Mouse (Mus musculus) small intestine, adult 2 months (tissue): ENCODE results near the gene Fscn3. TPM values are rescaled to one million over a fixed set of nuclear protein-coding genes. Genes with fewer than 3 reads are reported as not detected.

Experiments used
- H3K27ac ChIP-seq: fragments of 200-500 bp; 2 replicates; pipeline ENCODE4 v1.5.1; 2012; ENCODE audit warnings: low read depth, low read length, control low read depth, inconsistent platforms; ENCODE audit not compliant: insufficient read depth
- H3K27me3 ChIP-seq: fragments of 200-500 bp; 2 replicates; pipeline ENCODE4 v1.6.1; 2012; ENCODE audit warnings: mild to moderate bottlenecking, moderate library complexity, low read length, inconsistent platforms; ENCODE audit not compliant: control insufficient read depth, insufficient read depth
- H3K36me3 ChIP-seq: fragments of 200-500 bp; 2 replicates; pipeline ENCODE4 v1.6.1; 2012; ENCODE audit warnings: mild to moderate bottlenecking, low read length, control low read depth, inconsistent platforms; ENCODE audit not compliant: control insufficient read depth, insufficient read depth
- H3K4me1 ChIP-seq: fragments of 200-500 bp; 2 replicates; pipeline ENCODE4 v1.6.1; 2012; ENCODE audit warnings: low read length, inconsistent platforms, mixed read lengths; ENCODE audit not compliant: control insufficient read depth, insufficient read depth, insufficient read length
- H3K4me3 ChIP-seq: fragments of 200-500 bp; 2 replicates; pipeline ENCODE4 v1.5.1; 2012; ENCODE audit warnings: low read depth, mild to moderate bottlenecking, control low read depth, inconsistent platforms, low read length, moderate library complexity
- CTCF ChIP-seq: fragments of 200-500 bp; IDR thresholded peaks from 2 replicates; pipeline ENCODE4 v1.5.1; 2012; ENCODE audit warnings: low read depth, mild to moderate bottlenecking, control low read depth, inconsistent platforms, low read length, moderate library complexity, mixed read lengths; ENCODE audit not compliant: insufficient replicate concordance, insufficient read length; ENCODE audit errors: extremely low read depth
- POLR2A ChIP-seq: fragments of 200-500 bp; IDR thresholded peaks from 2 replicates; pipeline ENCODE4 v1.6.1; 2012; ENCODE audit warnings: low read depth, mild to moderate bottlenecking, control low read depth, inconsistent platforms, low read length, moderate library complexity
- WGBS: fragments of 180-500 bp; shearing (Covaris S2); methylation state at CpG from one replicate; pipeline ENCODE4 v1.1.7; 2018; 5-methylcytosine and 5-hydroxymethylcytosine counted together
- polyA plus RNA-seq: library from polyadenylated mRNA; depleted of rRNA; stranded (reverse); fragments of >200 nt; gene quantifications from 2 replicates; pipeline ENCODE4 v1.2.3, GENCODE M21; 2012; rRNA removed

Fscn3 gene
- polyA plus RNA-seq, 1 experiment: 0.41 TPM

DNA sequence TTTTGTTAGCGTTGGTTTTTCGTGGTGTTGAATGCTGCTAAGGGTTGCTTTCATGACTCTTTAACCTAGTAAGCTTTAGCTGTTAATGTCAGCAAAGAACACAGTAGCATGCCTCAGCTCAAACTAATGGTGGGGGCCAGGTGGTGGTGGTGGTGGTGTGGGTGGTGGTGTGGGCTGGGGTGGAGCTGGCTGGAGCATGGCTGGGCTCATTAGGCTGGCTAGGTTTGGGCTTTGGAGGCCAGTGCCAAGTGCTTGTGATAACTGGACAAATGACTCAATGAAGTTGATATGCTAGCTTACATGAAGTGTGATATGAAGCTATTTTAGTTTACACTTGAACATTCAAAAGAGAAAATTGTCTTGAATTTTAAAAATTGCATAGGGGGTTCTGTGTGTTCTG, 58.4 kb downstream of the Fscn3 start:
- Histone ChIP-seq H3K27me3 (no peaks in the 10 kb centered on the region), H3K4me1 (peaks cover 17% of the 10 kb centered on the region), H3K27ac (no peak overlapping the region), H3K4me3 (no peak overlapping the region), H3K36me3 (peaks cover 10% of the 10 kb centered on the region; the same call in 1 of the 2 replicates)
- 86% methylated on average over 2 of the region's 2 CpGs for WGBS
- TF ChIP-seq POLR2A (no peak), CTCF (no peak)

DNA sequence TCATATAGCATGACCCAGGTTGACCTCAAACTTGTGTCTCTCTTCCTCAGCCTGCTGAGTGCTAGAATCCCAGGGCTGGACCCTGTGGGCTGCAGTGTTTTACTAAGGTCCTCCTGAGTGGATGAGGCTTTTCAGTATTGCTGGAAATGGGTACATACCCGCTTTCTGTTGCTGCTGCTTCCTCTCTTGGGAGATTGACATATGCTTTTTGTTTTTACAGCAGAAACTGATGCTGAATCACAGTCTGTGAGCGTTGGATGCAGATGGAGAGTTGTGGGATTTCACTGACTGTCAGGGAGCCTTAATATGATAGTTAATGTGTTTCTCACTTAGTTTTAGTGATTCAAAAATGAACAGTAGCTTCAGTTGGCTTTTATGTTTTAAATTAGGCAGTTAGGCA, 58.9 kb downstream of the Fscn3 start:
- 66% methylated on average over 2 of the region's 2 CpGs for WGBS
- TF ChIP-seq CTCF (no peak), POLR2A (no peak)
- H3K4me3 ChIP-seq: peak overlapping the region; percentile 42; the same call in 1 of the 2 replicates
- no peaks in the 10 kb centered on the region for H3K27me3 ChIP-seq
- peak overlapping the region; percentile 38 for H3K27ac ChIP-seq
- peaks cover 10% of the 10 kb centered on the region; the same call in 1 of the 2 replicates for H3K36me3 ChIP-seq
- H3K4me1 ChIP-seq: peaks cover 17% of the 10 kb centered on the region

GRCm38 (mm10) chr6:28486905-28487304, 59.3 kb downstream of the Fscn3 start:
- Histone ChIP-seq H3K27me3 (no peaks in the 10 kb centered on the region), H3K36me3 (peaks cover 10% of the 10 kb centered on the region; the same call in 1 of the 2 replicates), H3K4me3 (peak overlapping the region; percentile 42), H3K4me1 (peaks cover 13% of the 10 kb centered on the region), H3K27ac (peak overlapping the region; percentile 38)
- no peak for TF ChIP-seq POLR2A
- no peak for TF ChIP-seq CTCF
- WGBS: 43% methylated on average over 7 of the region's 7 CpGs

Other genes starting within 250 kb of the Fscn3 start
- 2.1 and 3.1 TPM in 2 replicates for gene Zfp800, start 29.8 kb upstream of the Fscn3 start, polyA plus RNA-seq
- 564 and 1,346 TPM in 2 replicates for gene Arf5, start 4.2 kb upstream of the Fscn3 start, polyA plus RNA-seq
- 5.6 and 6.3 TPM in 2 replicates for gene Gcc1, start 601 bp downstream of the Fscn3 start, polyA plus RNA-seq
- 0.39 and 0.69 TPM in 2 replicates for gene Pax4, start 21.6 kb downstream of the Fscn3 start, polyA plus RNA-seq
- 61.7 and 77.7 TPM in 2 replicates for gene Snd1, start 47.4 kb downstream of the Fscn3 start, polyA plus RNA-seq